ENCODE assay signal across 9 mouse cellular contexts in genomic region chr9:32709764-32710734, GRCm38 (mm10).
A peak's percentile ranks its signal among the peaks of the same experiment; 100 is the strongest.
DNase-seq lines count a peak whose midpoint lies in the region; ATAC-seq lines count a peak whose summit lies in the region.
"Had no signal": no experiment of that assay in that cellular context is flagged by ENCODE, and none has a peak within 500 bp of the region (broad histone marks: within the 10 kb centered on the region; RNA-seq: fewer than 3 reads in every experiment).

No protein-coding gene starts in this region.

- peaks cover 91% of the 10 kb centered on the region for H3K4me1 ChIP-seq in kidney, embryonic 15.5 days
- H3K4me1 ChIP-seq in embryonic facial prominence, embryonic 13.5 days = peaks cover 81% of the 10 kb centered on the region
- H3K4me1 ChIP-seq: midbrain, embryonic 15.5 days had no signal

- peak overlapping the region; percentile 25; the same call in 1 of the 2 replicates for H3K4me2 ChIP-seq in kidney, embryonic 15.5 days
- H3K4me2 ChIP-seq in embryonic facial prominence, embryonic 13.5 days = peak overlapping the region; percentile 18
- H3K4me2 ChIP-seq: midbrain, embryonic 15.5 days had no signal

- no peaks in the 10 kb centered on the region for H3K27me3 ChIP-seq in kidney, embryonic 15.5 days
- no peaks in the 10 kb centered on the region for H3K27me3 ChIP-seq in embryonic facial prominence, embryonic 13.5 days
- H3K27me3 ChIP-seq: midbrain, embryonic 15.5 days had no signal

- WGBS in kidney, embryonic 15.5 days = 48% methylated on average over 17 of the region's 17 CpGs
- 67% methylated on average over 17 of the region's 17 CpGs for WGBS in embryonic facial prominence, embryonic 13.5 days

- H3K9me3 ChIP-seq in kidney, embryonic 15.5 days (replicated peaks) = no peaks in the 10 kb centered on the region
- no peaks in the 10 kb centered on the region for H3K9me3 ChIP-seq in embryonic facial prominence, embryonic 13.5 days
- H3K9me3 ChIP-seq: midbrain, embryonic 15.5 days had no signal

- H3K27ac ChIP-seq in kidney, embryonic 15.5 days = peak overlapping the region; percentile 69
- H3K27ac ChIP-seq in embryonic facial prominence, embryonic 13.5 days = peak overlapping the region; percentile 23; the same call in 1 of the 2 replicates
- H3K27ac ChIP-seq: midbrain, embryonic 15.5 days had no signal

- H3K9ac ChIP-seq in kidney, embryonic 15.5 days = no peak overlapping the region
- no peak overlapping the region for H3K9ac ChIP-seq in embryonic facial prominence, embryonic 13.5 days
- H3K9ac ChIP-seq: midbrain, embryonic 15.5 days had no signal

- intact Hi-C loops in left cerebral cortex, postnatal 36 days (cut with DNase I) = no loop called here

- DNase-seq in kidney, postnatal 36 days = no peak
- no peak for DNase-seq in left cerebral cortex, postnatal 36 days (ENCODE audit: low spot score in 2 of 2)
- DNase-seq in frontal cortex, postnatal 36 days (ENCODE audit: low spot score in 2 of 2) = no peak
- DNase-seq in adrenal gland, adult 8-10 months = no peak

- peak; percentile 27 for ATAC-seq in kidney, embryonic 15.5 days (replicated peaks; ENCODE audit: low FRiP score)
- ATAC-seq in CD4-positive, CD25-positive, alpha-beta regulatory T cell, adult 4 months = peak; percentile 13
- ATAC-seq in embryonic facial prominence, embryonic 13.5 days (ENCODE audit: insufficient number of reproducible peaks, insufficient read depth, low FRiP score, low TSS enrichment, low read depth) = no peak
- peak; percentile 62 for ATAC-seq in megakaryocyte-erythroid progenitor cell, adult 5-6 weeks (replicated peaks; ENCODE audit: low FRiP score, low TSS enrichment, poor library complexity, severe bottlenecking)
- ATAC-seq: midbrain, embryonic 15.5 days had no signal

- H3K36me3 ChIP-seq in kidney, embryonic 15.5 days = no peaks in the 10 kb centered on the region
- H3K36me3 ChIP-seq in embryonic facial prominence, embryonic 13.5 days = no peaks in the 10 kb centered on the region
- H3K36me3 ChIP-seq: midbrain, embryonic 15.5 days had no signal

- no peak overlapping the region for H3K4me3 ChIP-seq in kidney, embryonic 15.5 days (replicated peaks)
- no peak overlapping the region for H3K4me3 ChIP-seq in embryonic facial prominence, embryonic 13.5 days
- H3K4me3 ChIP-seq: midbrain, embryonic 15.5 days had no signal
